Mouse (Mus musculus): ENCODE measurements around the gene Ipo4. TPM values are rescaled to one million over a fixed set of nuclear protein-coding genes. Genes with fewer than 3 reads are reported as not detected.

The Ipo4 gene
- polyA plus RNA-seq, 1 experiment from 2014 or later = 63.8 TPM

DNA sequence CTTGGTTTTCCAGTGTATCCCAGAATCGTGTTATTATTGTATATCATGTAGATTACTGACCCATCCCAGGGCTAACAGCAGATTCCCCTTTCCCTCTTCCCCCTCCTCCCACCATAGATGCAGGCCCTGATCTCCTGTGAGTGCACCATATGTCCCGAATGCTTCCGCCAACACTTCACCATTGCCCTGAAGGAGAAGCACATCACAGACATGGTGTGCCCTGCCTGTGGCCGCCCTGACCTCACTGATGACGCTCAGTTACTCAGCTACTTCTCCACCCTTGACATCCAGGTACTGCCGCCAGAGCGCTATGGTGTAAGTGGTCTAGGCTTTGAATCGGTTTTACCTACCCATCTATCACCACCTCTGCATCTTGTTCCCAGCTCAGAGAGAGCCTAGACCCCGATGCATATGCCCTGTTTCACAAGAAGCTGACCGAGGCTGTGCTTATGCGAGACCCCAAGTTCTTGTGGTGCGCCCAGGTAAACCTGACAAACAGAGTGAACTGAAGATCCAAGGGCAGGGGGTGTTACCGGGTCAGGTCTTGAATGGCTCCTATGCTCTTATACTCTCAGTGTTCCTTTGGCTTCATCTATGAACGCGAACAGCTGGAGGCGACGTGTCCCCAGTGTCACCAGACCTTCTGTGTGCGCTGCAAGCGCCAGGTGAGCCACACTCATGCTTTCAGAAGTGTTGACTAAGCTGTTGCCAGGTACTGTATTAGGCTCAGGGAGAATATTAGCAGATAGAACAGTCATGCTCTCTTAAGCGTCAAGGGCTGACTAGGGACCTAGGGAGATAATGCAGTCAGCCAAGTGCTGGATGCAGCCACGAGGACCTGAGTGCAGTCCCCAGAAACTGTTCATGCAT, 37.0 kb downstream of the Ipo4 start:
- H3K9ac ChIP-seq = no peak overlapping the region
- no peak overlapping the region for H3K4me2 ChIP-seq (replicated peaks)
- no peak overlapping the region for H3K27ac ChIP-seq
- H3K36me3 ChIP-seq = peaks cover 59% of the 10 kb centered on the region
- 94% methylated on average over 21 of the region's 21 CpGs for WGBS
- H3K4me1 ChIP-seq (replicated peaks) = 0 out of 2 replicates have a peak, but pooled peaks cover 5% of the 10 kb centered on the region
- no peak overlapping the region for H3K4me3 ChIP-seq (replicated peaks)
- no peaks in the 10 kb centered on the region for H3K27me3 ChIP-seq (replicated peaks)
- H3K9me3 ChIP-seq = no peaks in the 10 kb centered on the region
- no peak for ATAC-seq

DNA sequence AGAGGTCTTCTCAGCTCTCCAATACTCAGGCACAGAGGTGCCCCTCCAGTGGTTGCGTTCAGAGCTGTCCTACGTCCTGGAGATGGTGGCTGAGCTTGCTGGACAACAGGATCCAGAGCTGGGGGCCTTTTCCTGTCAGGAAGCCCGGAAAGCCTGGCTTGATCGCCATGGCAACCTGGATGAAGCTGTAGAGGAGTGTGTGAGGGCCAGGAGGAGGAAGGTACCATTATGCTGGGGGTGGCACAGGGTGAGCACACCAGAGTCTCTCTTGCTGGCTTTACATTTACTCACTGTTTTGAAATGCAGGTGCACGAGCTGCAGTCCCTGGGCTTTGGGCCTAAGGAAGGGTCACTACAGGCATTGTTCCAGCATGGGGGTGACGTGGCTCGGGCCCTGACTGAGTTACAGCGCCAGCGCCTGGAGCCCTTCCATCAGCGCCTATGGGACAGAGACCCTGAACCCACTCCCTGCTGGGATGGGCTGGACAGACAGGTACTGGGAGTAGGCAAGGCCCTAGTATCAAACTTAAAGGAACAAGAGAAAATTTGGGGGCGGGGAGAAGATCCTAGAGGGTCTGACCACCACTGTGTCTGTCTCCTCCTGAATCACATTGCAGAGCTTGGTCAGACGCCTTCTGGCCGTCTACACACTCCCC, 39.6 kb downstream of the Ipo4 start:
- ATAC-seq = no peak

DNA sequence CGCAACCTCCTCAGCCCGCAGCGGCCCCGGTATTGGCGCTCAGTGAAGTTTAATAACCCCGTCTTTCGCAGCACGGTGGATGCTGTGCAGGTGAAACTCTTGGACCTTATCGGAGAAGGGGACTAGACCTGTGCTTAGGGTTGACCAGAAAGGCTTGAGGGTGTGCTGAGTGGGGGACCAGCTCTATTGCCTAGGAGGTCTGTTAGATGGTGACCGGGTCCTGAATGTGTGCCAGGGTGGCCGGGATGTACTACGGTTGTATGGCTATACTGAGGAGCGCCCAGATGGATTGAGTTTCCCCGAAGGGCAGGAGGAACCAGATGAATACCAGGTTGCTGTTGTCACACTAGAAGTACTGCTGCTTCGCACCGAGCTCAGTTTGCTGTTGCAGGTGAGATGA, 43.5 kb downstream of the Ipo4 start:
- Histone ChIP-seq H3K9ac (peak overlapping the region; percentile 91), H3K4me1 (replicated peaks) (peaks cover 20% of the 10 kb centered on the region), H3K36me3 (peaks cover 24% of the 10 kb centered on the region), H3K27me3 (replicated peaks) (no peaks in the 10 kb centered on the region), H3K27ac (peak overlapping the region; percentile 98), H3K4me3 (replicated peaks) (peak overlapping the region; percentile 90), H3K4me2 (replicated peaks) (peak overlapping the region; percentile 85), H3K9me3 (no peaks in the 10 kb centered on the region)
- WGBS = 5% methylated on average over 16 of the region's 16 CpGs
- no peak for ATAC-seq

More for the DNA sequence above, 39.6 kb downstream of the Ipo4 start:
- Histone ChIP-seq H3K27ac (no peak overlapping the region; the same call in 1 of the 2 replicates), H3K9ac (no peak overlapping the region), H3K4me3 (replicated peaks) (no peak overlapping the region), H3K27me3 (replicated peaks) (no peaks in the 10 kb centered on the region), H3K4me1 (replicated peaks) (peaks cover 9% of the 10 kb centered on the region), H3K4me2 (replicated peaks) (no peak overlapping the region), H3K9me3 (no peaks in the 10 kb centered on the region), H3K36me3 (peaks cover 50% of the 10 kb centered on the region)
- WGBS = 80% methylated on average over 13 of the region's 13 CpGs

DNA sequence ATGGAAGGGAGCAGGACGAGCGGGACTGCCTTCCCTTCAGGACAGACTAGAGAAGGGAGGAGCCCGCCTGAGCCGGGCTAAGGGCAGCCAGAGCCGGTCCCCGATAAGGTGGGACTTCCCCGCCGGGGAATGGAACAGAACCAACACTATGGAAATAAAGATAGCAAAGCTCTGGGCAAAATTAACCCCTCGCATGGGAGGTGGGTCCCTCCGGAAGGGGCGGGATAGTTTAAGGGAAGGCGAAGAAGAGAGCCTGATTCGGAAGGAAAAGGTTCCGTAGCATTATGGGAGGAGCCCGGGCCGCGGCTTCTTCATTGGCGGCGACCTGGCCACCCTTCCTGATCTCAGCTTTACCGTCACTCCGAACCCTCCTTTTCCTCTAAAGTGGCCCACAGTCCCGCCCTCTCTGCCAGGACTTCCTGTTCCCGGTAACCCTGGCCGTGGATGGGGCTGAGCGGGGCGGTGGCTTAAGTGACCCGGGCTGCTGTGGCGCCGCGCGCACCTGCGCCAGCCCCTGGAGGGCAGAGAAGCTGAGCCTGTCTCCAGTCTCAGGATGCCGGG, 44.3 kb downstream of the Ipo4 start, which contains the start of gene Rnf31:
Rnf31 (plus strand) TSS at position 378 of the 561 bp plus-strand sequence.
- H3K36me3 ChIP-seq = peaks cover 18% of the 10 kb centered on the region
- peak within 1 kb of the TSS; percentile 98 for H3K27ac ChIP-seq
- H3K4me2 ChIP-seq (replicated peaks) = peak within 1 kb of the TSS; percentile 85
- peak within 1 kb of the TSS; percentile 90 for H3K4me3 ChIP-seq (replicated peaks)
- peaks cover 20% of the 10 kb centered on the region for H3K4me1 ChIP-seq (replicated peaks)
- WGBS = under 1% methylated on average over 33 of the region's 33 CpGs
- peak within 1 kb of the TSS; percentile 91 for H3K9ac ChIP-seq
- no peaks in the 10 kb centered on the region for H3K9me3 ChIP-seq
- no peaks in the 10 kb centered on the region for H3K27me3 ChIP-seq (replicated peaks)
- ATAC-seq = peak; percentile 92

DNA sequence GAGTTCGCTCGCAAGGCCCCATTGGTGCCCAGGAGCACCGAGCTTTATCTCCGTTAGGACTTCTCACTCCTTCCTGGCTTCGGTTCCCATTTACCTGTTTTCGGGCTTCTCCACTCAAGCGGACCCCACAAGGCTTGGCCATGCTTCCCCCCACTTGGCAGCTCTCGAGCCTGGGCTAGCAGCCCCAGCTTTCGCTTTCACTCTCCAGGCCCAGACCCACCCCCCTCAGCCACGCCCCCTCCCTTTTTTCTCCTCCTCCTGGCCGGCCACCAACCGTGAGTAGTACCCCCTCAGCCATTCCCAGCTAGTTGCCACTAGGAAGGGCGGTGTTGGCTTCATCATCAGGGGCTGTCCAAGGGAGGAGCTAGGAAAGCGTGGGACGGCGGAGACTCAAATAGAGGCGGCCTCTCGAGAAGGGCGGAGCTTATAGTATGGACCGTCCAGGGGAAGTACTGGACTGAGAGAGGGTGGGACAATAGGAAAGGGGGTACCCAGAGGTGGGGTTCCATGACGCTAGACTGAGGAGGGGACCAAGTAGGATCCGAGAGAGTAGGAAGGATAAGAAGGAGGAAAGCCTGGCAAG, 44.9 kb downstream of the Ipo4 start, which contains the start of gene Psme2:
Psme2 (minus strand) TSS at position 366 of the 583 bp plus-strand sequence.
- H3K4me2 ChIP-seq (replicated peaks) = peak within 1 kb of the TSS; percentile 85

DNA sequence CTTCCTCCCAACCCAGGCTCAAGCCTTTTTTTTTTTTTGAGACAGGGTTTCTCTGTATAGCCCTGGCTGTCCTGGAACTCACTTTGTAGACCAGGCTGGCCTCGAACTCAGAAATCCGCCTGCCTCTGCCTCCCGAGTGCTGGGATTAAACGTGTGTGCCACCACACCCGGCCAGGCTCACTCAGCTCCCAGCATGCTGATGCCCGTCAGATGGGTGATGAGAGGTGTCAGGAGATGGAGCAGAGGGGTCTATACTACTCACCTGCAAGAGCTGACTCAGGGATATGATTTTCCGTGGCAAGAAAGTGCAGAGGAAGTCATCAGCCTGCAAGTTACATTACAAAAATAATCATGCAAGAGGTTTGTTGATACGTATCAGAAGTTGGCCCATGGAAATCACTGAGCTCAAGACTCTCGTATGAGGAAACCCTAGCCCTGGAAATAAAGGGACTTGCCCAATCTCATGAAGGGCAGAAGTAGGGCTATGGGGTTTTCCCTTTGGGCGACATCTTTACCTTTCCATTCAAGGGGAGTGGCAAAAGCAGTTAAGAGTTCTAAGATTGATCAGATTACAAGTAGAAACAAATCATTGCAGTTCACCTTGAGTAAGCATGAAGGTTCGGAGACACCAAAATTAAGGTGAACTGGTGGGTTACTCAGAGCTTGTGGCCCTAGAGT, 45.8 kb downstream of the Ipo4 start:
- peaks cover 23% of the 10 kb centered on the region for H3K4me1 ChIP-seq (replicated peaks)
- no peaks in the 10 kb centered on the region for H3K9me3 ChIP-seq
- no peak for ATAC-seq
- H3K4me2 ChIP-seq (replicated peaks) = peak overlapping the region; percentile 85
- peak overlapping the region; percentile 98 for H3K27ac ChIP-seq
- H3K36me3 ChIP-seq = peaks cover 3% of the 10 kb centered on the region; the same call in 1 of the 2 replicates
- WGBS = 69% methylated on average over 11 of the region's 11 CpGs
- no peaks in the 10 kb centered on the region for H3K27me3 ChIP-seq (replicated peaks)
- H3K4me3 ChIP-seq (replicated peaks) = peak overlapping the region; percentile 90
- peak overlapping the region; percentile 52 for H3K9ac ChIP-seq

More for the DNA sequence above, 44.9 kb downstream of the Ipo4 start, which contains the start of gene Psme2:
- H3K9me3 ChIP-seq = no peaks in the 10 kb centered on the region
- H3K9ac ChIP-seq = peak within 1 kb of the TSS; percentile 91
- under 1% methylated on average over 22 of the region's 22 CpGs for WGBS
- peaks cover 20% of the 10 kb centered on the region for H3K4me1 ChIP-seq (replicated peaks)
- peak; percentile 96 for ATAC-seq
- no peaks in the 10 kb centered on the region for H3K27me3 ChIP-seq (replicated peaks)
- H3K36me3 ChIP-seq = peaks cover 12% of the 10 kb centered on the region
- H3K4me3 ChIP-seq (replicated peaks) = peak within 1 kb of the TSS; percentile 90
- peak within 1 kb of the TSS; percentile 98 for H3K27ac ChIP-seq

DNA sequence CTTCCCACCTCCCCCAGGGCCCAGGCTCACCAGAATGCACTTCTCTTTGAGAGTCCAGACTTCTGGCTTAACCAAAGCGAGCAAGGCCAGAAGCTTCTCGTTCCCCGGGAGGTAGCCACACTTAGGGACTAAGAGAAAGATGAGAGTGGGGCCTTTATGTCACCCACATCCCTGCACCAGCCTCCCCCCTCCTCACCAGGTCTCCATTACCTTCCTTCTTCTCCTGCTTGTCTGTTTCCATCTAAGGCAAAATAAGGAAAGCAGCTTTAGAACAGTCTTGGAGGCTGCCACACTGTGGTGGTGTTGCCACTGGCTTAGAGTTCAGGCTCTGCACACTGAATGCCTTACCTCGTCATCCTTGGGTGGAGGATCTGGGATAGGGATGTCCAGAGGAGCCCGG, 46.5 kb downstream of the Ipo4 start:
- no peaks in the 10 kb centered on the region for H3K36me3 ChIP-seq
- H3K4me2 ChIP-seq (replicated peaks) = no peak overlapping the region; the same call in 1 of the 2 replicates
- peaks cover 27% of the 10 kb centered on the region for H3K4me1 ChIP-seq (replicated peaks)
- 93% methylated on average over 5 of the region's 5 CpGs for WGBS
- H3K4me3 ChIP-seq (replicated peaks) = no peak overlapping the region
- no peaks in the 10 kb centered on the region for H3K9me3 ChIP-seq
- no peaks in the 10 kb centered on the region for H3K27me3 ChIP-seq (replicated peaks)
- H3K27ac ChIP-seq = no peak overlapping the region
- no peak for ATAC-seq
- no peak overlapping the region for H3K9ac ChIP-seq

DNA sequence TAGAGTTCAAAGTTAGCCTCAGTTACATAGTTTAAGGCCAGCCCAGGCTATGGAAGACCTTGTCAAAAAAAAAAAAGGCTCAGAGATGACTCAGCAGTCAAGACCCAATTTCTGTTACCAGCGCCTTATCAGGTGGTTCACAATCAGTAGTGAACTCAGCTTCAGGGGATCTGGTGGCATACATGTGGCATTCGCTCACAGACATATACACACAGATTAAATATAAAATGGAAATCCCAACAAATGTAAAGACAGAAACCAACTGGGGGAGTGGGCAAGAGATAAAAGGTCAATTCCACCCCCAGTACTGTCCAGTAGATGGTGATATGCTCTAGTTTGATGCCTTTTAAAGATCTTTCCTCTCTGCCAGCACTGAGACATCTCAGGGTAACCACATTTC, 49.6 kb downstream of the Ipo4 start:
- Histone ChIP-seq H3K36me3 (peaks cover 6% of the 10 kb centered on the region; the same call in 1 of the 2 replicates), H3K4me1 (replicated peaks) (peaks cover 18% of the 10 kb centered on the region), H3K9me3 (no peaks in the 10 kb centered on the region), H3K4me2 (replicated peaks) (no peak overlapping the region), H3K27me3 (replicated peaks) (no peaks in the 10 kb centered on the region), H3K9ac (no peak overlapping the region), H3K4me3 (replicated peaks) (no peak overlapping the region), H3K27ac (no peak overlapping the region)
- no peak for ATAC-seq
- 93% methylated on average over 2 of the region's 2 CpGs for WGBS

DNA sequence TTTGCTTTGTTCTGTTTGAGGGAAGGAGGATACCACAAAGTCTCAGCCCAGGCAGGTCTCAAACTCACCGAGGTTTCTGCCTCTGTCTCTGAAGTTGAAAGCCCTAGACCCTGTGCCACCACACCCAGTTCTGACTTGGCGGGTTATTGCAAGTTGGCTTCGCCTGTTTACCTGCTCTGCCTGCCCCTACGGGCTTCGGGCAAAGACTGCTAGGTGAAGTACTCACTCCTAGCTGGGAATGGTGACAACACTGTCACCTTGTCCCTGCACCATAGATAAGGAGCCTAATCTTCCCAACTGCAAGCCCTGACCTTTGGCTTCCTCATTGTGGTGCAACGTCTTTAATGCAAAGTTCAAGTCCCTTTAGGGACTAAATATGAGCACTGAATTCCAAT, 50.2 kb downstream of the Ipo4 start:
- Histone ChIP-seq H3K9ac (no peak overlapping the region), H3K9me3 (no peaks in the 10 kb centered on the region), H3K27ac (peak overlapping the region; percentile 62; the same call in 1 of the 2 replicates), H3K4me1 (replicated peaks) (peaks cover 18% of the 10 kb centered on the region), H3K27me3 (replicated peaks) (no peaks in the 10 kb centered on the region), H3K4me3 (replicated peaks) (peak overlapping the region; percentile 56), H3K36me3 (peaks cover 9% of the 10 kb centered on the region), H3K4me2 (replicated peaks) (peak overlapping the region; percentile 93)
- 44% methylated on average over 6 of the region's 6 CpGs for WGBS
- ATAC-seq = peak; percentile 70

DNA sequence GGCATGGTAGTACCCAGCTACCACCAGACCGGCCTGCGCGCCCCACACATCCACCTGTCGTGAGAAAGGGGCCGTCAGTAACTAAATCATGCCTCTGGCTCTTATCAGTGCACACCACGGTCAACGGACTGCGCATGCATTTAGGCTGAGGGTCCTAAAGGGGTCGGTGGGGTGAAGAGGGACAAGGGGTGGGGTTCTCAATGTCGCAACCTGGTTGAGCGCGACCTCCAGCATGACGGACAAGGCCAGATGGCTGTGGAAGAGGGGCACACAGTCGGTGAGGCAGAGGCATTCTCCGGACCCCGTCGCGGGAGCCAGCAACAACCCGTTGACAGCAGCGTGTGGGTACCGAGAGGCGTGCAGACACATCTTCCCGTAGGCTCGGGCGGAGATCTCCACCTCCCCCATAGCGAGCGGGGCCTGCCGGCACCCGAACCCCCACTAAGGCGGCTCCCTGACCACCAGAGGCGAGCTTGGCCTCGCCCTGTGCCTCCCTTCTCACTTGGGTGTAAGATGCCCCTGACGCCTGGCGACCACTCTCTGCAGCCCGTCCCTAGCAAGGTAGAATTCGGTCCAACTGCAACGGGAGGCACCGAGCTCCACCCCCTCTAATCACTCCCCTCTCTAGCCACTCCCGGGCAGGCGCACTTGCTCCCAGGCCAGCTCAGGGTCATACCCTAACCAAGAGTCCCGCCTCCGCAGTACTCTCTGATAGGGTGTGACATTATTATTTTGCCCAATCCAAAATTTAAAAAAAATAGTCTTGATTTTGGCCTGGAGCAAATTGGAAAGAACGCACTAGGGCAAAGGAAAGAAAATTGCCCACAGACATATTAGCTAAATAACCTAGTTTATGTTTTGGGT, 50.8 kb downstream of the Ipo4 start, which contains the start of gene Emc9:
Emc9 (minus strand) TSS at position 601 of the 864 bp plus-strand sequence.
- Histone ChIP-seq H3K9ac (peak within 1 kb of the TSS; percentile 53), H3K27ac (peak within 1 kb of the TSS; percentile 62), H3K9me3 (no peaks in the 10 kb centered on the region), H3K4me1 (replicated peaks) (peaks cover 14% of the 10 kb centered on the region), H3K4me2 (replicated peaks) (peak within 1 kb of the TSS; percentile 93), H3K36me3 (peaks cover 13% of the 10 kb centered on the region), H3K27me3 (replicated peaks) (no peaks in the 10 kb centered on the region), H3K4me3 (replicated peaks) (peak within 1 kb of the TSS; percentile 56)
- ATAC-seq = peak; percentile 93
- 4% methylated on average over 43 of the region's 43 CpGs for WGBS
